Mouse (Mus musculus) adrenal gland, postnatal 25 days (tissue): Measurements from ENCODE around the gene Rapgef5. TPM values are rescaled to one million over a fixed set of nuclear protein-coding genes. Genes with fewer than 3 reads are reported as not detected.

Experiments
- DNase-seq: peaks from one replicate; pipeline ENCODE4 v3.0.0; 2021; ENCODE audit warnings: mixed read lengths
- total RNA-seq: library from RNA; stranded (reverse); gene quantifications from 2 replicates; pipeline ENCODE4 v1.2.3, GENCODE M21; 2021

Gene Rapgef5
- total RNA-seq, 1 experiment from 2014 or later = 41.8 TPM

DNA sequence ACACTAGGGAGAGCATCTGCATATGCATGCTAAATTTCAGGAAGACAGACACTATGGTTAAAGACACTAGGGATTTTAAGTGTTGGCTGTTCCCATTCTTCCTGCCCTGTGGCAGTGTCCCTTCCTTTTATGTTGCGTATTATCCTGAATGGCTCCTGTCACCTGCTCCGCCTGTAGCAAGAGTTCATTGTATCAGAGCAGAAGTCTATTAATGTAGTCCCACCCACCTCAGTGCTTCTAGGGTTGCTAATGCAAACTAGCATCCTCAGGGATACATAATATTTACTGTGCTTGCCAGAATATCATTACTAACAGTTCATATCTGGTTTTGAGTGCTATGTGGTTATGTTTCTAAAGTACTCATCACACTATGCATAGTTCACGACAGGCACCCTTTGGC lies 96.4 kb downstream of the Rapgef5 start:
- DNase-seq = no peak

DNA sequence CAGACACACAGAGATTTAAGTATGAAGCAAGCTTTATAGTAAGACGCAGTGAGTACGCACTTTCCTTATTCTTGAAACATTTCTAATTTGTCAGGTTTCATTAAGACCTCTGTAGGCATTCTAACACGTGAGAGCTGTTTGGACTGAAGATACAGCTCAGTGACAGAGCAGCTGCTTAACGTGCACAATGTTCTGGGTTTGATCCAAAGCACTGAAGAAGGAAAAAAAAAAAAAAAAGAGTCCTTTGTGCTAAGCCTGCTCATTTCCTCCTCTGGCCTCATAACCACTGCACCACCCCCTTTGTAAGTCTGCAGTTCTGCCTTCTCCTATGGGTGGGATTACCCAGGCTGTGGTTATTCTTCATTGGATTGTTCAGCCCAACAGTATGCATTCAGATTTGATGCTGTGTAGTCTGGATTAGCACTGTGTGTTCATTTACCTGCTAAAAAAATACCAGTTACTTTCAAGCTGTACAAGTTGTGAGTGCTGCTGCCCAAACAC lies 103.3 kb downstream of the Rapgef5 start:
- no peak for DNase-seq

DNA sequence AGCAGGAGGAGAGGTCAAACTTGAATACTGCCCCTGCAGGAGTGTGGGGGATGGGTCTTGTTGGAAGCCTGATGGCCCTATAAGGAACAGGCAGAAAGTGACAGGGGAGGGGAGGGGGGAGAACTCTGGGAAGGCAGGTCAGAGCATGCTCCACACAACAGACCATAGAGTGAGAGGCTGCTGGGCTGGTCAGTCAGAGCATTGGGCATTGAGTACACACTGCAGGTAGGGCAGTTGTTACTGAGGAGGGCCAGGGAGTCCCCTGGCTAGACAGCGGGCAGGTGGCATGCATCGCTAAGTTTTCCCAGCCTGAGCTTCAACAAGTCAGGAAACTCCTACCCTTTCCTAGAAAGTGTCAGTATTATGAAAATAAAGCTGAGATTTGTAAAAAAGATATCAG lies 106.7 kb downstream of the Rapgef5 start:
- DNase-seq = no peak

DNA sequence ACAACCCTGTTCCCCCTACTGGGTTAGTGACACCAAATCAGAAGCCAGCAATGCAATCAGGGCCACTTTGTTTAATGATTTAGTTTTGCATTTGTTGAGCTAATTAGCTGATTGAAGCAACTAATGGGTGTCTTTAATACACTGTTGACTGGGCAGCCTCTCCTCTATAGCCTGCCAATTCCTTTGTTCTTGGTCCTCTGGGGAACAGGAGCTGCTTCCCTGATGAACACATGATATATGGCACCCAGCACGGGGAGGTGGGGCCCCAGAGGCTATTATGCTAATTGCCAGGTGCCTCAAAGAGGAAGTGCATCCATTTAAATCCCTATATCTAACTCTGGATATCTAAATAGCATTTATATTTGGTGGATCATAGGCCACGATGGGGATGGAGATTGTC lies 111.0 kb downstream of the Rapgef5 start:
- no peak for DNase-seq

DNA sequence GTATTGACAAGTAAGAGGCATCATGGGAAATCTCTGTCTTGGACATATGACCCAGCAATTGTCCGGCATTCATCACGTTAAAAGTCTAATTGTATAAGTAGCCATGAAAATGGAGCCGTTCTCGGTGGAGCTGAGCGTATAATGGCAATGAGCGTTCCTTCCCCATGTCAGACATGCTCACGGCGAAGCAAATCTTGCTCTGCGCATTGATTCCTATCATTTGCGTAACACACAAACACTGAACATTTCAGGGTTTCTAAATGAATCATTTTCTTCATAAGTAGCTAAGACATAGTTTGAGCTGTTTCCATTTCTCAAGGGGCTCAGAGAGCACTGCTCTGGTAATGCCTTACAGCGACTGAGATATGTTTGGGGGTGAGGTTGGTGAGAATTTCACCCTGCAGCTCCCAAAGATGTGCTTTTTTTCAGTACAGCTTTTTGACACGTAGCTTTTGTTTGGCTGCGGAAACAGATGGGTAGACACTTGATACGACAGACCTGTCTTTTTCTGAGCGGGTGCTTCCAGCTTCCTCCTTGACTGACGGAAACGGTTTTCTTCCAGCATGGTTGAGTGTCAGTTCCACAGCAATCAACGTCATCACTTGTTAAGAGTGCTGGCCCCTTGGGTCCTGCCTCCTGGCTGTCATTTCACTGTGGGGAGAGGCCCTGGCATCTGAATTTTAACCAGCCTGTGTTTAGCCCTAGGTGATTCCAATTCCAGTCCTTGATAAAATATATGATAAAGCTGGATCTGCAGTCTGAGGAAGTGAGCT lies 112.2 kb downstream of the Rapgef5 start:
- no peak for DNase-seq

DNA sequence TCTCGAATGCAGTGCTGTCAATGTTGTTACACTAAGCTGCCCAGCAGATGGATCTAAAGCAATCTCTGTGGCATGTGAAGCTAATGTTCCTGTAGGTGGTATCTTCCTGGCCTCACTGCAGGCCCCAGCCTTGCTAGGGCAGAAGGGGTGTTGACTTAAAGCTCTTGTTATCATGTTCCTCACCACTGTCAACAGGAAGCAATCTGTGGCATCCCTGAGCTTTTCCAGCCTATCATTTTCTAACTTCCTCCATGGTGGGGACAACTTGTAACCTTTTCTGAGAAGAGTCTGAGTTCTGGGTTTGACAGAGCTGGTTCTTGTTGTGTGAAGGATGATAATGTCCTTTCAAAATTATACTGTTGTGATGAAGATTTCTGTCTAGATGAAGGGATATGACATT lies 115.9 kb downstream of the Rapgef5 start:
- DNase-seq = no peak

DNA sequence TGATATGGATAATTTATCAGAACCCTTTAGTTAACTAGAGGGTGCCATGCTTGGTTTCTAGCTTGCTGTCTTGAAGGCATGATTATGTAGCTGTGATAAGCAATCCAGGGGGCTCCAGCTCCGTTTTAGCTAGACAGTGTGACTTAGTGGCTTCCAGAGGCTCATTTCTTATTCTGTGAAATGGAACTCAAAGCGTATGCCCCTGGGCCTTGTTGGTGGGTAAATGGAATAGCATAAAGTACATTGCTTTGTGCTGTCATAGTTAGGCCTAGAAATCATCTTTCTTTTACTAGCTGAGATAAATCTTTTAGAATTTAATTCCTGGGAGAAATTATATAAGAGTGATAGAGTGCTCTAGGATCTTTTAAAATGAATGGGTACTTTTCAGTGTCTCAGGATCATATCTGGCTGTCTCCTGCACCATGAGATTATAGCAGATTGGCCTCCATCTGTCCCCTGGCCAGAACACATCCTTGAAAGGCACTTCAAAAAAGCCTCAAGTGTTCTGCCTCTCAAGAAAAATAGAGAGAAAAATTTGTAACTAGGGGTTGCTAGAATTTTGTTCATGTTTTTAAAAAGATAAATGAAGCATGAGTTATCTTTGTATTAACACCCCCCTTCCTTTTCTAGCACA lies 120.0 kb downstream of the Rapgef5 start:
- no peak for DNase-seq

DNA sequence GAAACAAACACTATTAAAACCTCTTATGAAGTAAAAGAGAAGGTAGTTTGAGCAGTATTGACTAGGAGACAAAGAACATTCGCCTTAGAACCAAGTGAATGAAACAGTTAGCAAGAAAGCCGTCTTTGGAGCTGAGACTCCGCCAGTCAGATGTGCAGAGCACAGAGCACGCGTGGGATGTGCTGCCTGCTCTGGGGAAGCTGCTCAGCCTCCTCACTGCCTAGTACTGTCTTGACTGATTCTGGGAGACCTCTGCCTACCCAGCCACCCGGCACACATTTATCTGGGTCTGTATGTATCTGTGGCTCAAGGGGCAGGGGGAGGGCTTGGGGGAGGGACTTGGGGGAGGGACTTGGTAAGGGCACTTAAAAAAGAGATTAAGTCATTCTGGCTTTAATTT lies 120.7 kb downstream of the Rapgef5 start:
- DNase-seq = no peak

DNA sequence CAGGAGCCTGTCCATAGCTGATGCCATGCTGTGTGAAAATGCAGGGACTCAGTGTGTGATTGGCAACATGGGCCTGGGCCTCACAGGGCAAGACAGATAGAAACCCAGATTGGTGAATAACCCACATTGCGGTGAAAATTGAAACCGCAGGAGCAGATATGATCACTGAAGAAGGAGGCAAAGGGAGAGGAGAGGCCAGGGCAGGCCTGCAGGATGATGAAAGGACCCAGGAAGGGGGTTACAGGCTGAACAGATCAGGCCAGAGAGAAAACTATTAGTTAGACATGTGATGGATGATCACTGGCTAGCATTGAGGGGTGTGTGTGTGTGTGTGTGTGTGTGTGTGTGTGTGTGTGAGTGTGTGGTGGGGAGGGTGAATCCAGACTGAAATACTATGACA lies 122.6 kb downstream of the Rapgef5 start:
- no peak for DNase-seq

DNA sequence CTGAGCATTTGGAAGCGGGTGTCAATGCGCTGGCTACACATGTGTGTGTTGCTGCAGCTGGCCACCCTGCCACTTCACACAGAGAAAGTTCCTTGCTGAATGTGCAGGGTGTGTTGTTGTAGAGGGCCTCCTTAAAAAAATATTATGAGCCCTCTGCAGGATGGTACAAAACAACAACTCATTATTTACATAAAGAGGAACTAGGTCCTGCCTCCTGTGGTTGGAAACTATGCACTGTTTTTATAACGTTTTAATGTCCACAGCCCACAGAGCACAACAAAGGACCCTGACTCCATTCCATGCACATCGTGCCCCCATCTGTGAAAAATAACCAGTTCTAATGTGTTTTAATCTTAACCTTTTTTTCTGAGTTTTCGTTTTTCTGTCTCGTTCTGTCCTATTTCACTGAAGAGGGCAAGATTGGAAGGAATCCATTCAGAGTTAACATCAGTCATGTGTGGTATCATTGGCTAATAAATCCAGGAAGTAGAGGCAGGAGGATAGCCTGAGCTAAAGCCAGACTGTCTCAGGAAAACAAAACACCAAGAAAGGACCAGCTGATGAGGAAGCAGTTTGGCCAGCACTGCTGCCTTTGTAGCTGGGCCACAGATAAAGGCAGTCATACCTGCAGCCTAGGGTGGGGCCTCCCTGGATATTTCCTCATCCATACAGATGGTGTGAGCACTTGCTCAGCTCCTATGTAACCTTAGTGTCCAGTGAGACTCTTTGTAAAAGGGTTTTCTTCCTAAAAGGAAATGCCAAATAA lies 123.3 kb downstream of the Rapgef5 start:
- DNase-seq = no peak

DNA sequence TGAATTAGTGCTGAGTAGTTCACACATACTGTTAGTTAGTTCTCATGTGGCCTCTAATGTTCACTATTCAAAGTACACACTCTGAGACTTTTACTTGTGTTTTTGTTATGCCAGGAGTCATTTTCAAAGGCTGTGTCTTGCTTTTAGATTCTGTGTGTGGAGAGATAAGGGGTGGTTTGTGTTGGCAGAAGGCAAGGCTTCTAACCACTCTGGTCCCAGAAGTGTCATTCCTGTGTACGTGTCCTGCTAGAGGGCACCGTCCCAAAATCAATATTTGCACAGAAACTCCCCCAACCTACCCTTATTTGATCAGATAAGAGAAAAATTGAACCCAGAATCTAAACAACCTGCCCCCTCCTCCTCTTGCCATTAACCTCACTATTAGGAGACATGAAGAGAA lies 126.2 kb downstream of the Rapgef5 start:
- no peak for DNase-seq

DNA sequence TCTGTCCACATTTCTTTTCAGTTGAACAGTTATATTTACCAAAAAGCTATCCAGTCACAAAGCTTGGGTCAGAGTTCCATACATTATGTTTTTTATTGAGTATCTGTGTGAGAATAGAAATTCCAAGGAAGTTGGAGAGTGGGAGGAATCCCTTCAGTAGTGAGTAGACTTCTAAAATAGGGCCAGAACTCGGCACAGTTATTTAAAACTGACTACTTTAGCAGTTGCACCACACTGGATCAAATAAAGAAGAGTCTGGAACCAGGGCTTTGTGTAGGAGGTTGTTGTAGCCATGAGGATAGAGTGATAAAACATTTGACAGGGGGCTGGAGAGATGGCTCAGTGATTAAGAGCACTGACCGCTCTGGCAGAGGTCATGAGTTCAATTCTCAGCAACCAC lies 129.5 kb downstream of the Rapgef5 start:
- no peak for DNase-seq

DNA sequence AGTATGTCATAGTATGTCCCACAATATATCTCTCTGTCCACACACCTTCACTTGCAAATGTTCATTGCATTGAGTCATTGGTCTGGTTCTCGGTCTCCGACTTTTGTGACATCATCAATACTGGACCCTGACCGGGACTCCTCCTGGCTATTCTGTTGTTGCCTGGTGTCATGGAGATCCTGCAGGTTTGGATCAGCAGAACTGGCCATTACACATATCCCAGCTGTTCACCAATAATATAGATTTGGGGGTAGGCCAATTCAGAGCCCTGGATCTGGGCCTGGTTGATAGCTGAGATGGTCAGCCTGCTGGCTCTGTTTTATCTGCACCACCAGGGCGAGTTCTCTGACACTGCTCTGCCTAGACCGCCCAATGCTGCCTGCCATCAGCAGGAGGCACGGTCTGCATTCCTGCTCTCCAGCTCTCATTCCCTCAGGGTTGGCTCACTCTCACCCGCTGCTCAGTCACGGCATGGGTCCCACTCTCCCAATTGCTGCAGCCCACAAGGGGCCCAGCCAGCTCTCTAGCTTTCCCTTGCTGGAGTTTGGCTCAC lies 137.7 kb downstream of the Rapgef5 start:
- DNase-seq = no peak

DNA sequence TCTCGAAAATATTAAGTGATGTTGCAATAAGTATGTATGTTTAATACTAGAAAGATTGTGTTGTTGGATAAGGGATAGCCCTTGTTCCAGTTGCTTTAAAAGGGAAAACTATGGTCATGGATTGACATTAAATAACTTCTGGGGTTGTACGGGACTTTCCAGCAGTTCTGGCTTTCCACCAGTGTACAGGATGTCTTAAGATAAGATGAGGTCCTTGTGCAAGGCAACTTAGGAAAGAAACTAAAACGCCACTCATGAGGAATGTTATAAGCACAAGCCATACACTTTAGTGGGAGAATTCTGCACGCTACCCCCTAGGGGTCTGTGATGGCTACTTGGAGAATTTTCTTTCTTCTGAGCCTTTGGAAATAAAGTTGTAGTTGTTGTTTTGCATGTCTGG lies 140.7 kb downstream of the Rapgef5 start:
- no peak for DNase-seq

DNA sequence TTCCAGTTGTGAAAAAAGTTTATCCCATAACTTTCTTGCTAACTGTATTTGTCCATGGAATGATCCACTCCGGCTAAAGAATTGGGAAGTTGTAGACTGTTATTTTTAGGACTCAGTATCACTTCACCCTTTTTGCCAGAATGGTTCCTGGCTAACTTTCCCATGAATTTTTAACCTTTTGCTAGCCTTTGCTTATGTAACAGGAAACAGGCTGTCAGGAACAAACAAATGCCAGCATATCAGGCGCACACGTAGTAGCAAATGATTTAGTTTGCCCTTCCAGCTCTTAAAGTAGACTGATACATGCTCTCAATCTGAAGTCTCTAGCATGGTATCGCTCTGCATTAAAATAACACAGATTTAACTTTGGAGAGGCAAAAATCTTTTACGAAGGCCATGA lies 141.5 kb downstream of the Rapgef5 start:
- no peak for DNase-seq

DNA sequence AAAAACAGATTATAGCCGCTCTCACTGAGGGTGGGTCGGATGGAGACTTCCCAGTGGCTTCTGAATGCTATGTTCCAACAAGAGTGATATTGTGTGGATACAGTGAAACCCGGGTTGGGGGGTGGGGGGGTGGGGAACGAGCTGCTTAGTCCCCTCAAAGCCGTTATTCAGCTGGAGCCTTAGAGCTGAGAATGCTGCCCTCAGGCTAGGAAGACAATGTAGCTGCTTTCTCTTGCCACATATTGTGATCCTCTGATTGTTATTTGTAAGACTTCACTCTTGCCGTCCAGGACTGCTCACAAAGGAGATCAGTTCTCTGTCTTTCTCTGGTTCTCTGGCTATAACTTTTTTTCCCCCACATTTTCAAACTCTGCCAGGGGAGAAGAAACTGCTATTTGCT lies 142.5 kb downstream of the Rapgef5 start:
- no peak for DNase-seq

DNA sequence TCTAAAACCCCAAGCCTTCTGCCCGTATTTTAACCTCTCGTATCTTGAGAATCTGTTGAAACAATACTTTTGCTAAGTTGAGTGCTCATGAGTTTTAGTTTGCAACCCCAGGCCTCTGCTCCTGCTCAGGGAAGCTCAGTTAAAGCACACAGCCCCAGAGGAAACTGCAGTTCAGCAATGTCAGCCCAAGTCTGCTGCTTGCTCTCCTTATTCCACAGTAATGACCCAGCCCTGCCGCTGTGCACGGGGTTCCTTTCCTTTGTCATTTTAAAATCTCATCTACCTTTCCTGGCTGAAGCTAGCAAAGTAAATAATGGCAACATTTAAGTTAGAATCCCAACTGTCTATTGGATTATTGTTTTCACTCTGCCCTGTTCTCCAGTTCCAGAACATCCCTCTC lies 144.1 kb downstream of the Rapgef5 start:
- DNase-seq = no peak

DNA sequence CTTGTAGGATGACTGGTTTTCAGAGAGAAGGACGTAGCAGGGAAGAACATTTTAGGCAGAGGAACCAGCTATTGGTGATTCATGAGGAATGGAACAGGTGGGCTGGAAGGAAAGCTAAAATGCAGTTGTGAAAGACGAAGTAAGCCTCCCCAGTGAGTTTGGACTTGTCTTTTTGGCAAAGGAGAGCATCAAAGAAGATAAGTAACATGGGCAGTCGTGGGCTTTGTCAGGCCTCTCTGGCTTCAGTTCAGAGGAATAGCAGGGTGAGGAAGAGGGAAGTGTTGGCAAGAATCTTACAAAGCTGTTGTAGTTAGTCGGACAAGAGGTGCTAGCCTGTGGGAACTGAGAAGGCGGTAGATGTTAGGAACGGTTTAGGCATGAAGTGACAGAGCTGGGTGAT lies 145.6 kb downstream of the Rapgef5 start:
- no peak for DNase-seq

DNA sequence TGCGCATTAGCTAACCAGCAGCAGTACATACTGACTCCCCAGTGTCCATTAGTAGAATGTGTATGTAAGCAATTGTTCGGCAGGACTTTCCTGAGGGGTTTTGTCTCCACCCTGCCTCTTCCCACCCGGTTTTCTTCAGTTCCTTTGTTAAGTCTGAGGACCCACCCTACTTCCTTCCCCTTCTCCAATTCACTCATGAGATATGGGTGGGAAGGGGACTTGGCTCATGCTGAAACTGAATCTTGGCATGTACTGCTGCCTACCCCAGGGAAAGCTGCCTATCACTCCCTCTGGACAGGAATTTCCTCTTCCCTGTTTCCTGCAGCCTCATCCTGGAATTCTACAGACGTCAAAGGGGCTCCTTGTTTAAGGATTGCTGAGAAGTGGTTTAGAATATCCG lies 147.4 kb downstream of the Rapgef5 start:
- DNase-seq = no peak

DNA sequence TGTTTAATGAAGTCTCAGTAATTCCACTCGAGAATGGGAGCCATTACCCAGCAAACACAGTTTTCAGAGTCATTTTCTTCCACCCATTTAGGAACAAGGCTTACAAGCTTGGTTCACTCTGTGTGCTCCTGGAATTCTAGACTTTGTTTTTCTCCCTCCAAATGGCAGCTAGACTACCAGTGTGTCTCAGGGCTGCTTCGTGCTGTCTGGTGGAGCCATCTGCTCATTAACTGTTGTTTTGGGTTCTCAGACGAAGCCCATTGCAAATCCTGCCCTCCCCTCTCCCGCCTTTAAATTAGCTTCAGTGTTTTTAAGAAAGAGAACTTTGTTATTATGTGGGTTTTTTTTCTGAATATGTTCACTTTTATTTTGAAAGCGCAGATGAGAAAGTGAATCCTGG lies 148.4 kb downstream of the Rapgef5 start:
- DNase-seq = no peak

DNA sequence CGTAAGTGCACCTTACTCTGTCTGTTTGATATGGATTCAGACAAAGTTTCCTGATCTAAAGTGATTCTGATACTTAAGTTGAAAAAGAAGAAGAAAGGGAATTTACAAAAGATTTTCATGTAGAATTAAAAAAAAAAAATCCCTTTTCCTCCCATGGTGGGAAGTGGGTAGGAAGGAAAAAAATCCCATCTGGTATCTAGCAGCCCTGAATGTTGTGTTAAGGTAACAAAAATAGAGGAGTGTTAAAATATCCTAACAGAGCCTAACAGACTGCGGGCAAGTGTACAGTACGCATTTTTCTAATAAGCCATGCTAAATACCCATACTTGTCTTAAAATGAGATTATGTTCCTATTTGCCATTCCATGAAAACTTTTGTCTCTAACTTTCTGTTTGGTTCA lies 150.1 kb downstream of the Rapgef5 start:
- DNase-seq = no peak

DNA sequence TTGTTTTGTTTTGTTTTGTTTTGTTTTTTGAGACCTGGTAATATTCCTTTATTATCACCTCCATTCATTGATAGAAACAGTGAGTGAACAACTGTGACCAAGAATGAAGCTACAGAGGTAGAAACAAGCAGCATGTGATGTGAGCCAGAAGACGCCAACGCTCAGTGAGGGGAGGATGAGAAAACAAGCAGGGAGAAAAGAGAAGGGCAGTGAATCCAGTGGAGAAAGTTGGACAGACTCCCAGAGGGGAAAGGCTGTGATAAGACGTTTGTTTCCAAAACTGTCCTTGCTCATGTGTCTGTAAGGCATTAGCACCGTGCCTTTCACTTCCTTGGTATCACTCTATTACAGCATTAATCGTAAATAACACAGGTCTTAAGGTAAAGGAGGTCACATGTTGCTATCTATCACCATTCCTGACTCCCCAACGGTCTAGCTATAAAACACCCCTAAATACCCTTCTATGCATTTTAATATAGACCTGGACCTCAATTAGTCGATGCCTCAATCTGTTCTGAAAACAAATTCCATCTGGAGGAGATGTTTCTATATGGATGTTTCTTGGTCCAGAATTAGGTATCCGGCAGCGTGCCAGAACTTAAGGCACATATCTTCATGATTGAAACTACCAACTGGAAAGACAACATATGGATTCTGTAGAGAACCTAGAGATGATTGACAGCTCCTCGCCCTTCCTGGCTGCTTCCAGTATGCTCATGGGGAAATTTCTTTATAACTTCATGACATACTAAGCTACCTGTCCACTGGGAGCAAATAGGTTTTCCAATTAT lies 153.5 kb downstream of the Rapgef5 start:
- DNase-seq = no peak
